Mouse (Mus musculus) midbrain, postnatal 0 days (tissue): Measurements from ENCODE around the gene Kalrn. TPM values are rescaled to one million over a fixed set of nuclear protein-coding genes. Genes with fewer than 3 reads are reported as not detected.

ENCODE experiments used
- ATAC-seq: fragments of 200-750 bp; cut with Nextera tagmentation; 2 replicates; pipeline ENCODE4 v1.8.0; 2017; ENCODE audit warnings: moderate number of reproducible peaks, mild to moderate bottlenecking, moderate TSS enrichment, moderate library complexity; ENCODE audit not compliant: low FRiP score
- DNase-seq: peaks from one replicate; pipeline ENCODE4 v3.0.0-alpha.2; 2015; ENCODE audit warnings: low spot score
- H3K27ac ChIP-seq: fragments of 300-500 bp; sonication (generic); 2 replicates; pipeline ENCODE4 v1.5.1; 2014; ENCODE audit warnings: low read depth, mild to moderate bottlenecking, low read length, mixed read lengths
- H3K27me3 ChIP-seq: fragments of 300-500 bp; sonication (generic); 2 replicates; pipeline ENCODE4 v1.6.1; 2014; ENCODE audit warnings: low read length, control low read depth, mixed read lengths; ENCODE audit not compliant: insufficient read depth
- H3K36me3 ChIP-seq: fragments of 300-500 bp; sonication (generic); 2 replicates; pipeline ENCODE4 v1.6.1; 2014; ENCODE audit warnings: low read length, control low read depth, mixed read lengths; ENCODE audit not compliant: insufficient read depth
- H3K4me1 ChIP-seq: fragments of 300-500 bp; sonication (generic); 2 replicates; pipeline ENCODE4 v1.6.1; 2014; ENCODE audit warnings: mild to moderate bottlenecking, control low read depth, antibody characterized with exemption, low read length, mixed read lengths; ENCODE audit not compliant: insufficient read depth
- H3K4me2 ChIP-seq: fragments of 300-500 bp; sonication (generic); 2 replicates; pipeline ENCODE4 v1.6.1; 2014; ENCODE audit warnings: low read depth, mild to moderate bottlenecking, low read length, mixed read lengths; ENCODE audit not compliant: poor library complexity, severe bottlenecking
- H3K4me3 ChIP-seq: fragments of 300-500 bp; sonication (generic); 2 replicates; pipeline ENCODE4 v1.5.1; 2014; ENCODE audit warnings: low read depth, mild to moderate bottlenecking, low read length, moderate library complexity
- H3K9ac ChIP-seq: fragments of 300-500 bp; sonication (generic); replicated peaks from 2 replicates; pipeline ENCODE4 v1.6.1; 2014; ENCODE audit warnings: mild to moderate bottlenecking, low read length, moderate library complexity, mixed read lengths; ENCODE audit not compliant: poor library complexity, severe bottlenecking
- H3K9me3 ChIP-seq: fragments of 300-500 bp; sonication (generic); 2 replicates; pipeline ENCODE4 v1.6.1; 2016; ENCODE audit warnings: low read length, control low read depth
- CTCF ChIP-seq: IDR thresholded peaks from 2 replicates; pipeline ENCODE4 v1.5.1; 2016; ENCODE audit warnings: antibody characterized with exemption, mild to moderate bottlenecking
- WGBS: fragments of 180-500 bp; shearing (Covaris S2); extraction: QIAGEN DNeasy Blood & Tissue Kit; methylation state at CpG from one replicate; pipeline ENCODE4 v1.1.7; 2014; 5-methylcytosine and 5-hydroxymethylcytosine counted together
- polyA plus RNA-seq: library from polyadenylated mRNA; unstranded; fragments of >200 nt; fragmentation: Nextera tagmentation; extraction: Ambion mirVana; gene quantifications from 2 replicates; pipeline ENCODE4 v1.2.1, GENCODE M21; 2015
- total RNA-seq: library from RNA; depleted of rRNA; stranded (reverse); fragments of >200 nt; gene quantifications from 2 replicates; pipeline ENCODE4 v1.2.3, GENCODE M21; 2014

Kalrn gene
- total and polyA plus RNA-seq, 2 experiments from 2014 or later = 23.6 to 128 TPM

DNA sequence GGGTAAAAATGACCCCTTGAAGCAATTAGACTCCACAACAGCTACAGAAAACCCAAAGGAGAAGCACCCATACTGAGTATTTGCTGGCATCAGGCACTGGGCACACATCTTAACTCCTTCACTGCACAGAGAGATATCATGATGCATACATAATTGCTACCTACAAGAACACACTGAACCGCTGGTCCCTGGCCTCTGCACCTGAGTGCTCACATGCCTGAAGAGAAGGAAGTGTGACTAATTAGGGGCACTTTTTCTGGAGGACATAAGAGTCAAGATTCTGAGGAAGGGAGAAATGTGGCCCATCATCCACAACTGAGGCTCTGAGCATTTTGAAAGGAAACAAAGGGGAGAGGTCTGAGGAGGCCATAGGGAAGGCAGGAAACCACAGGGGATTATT is 65.2 kb downstream of the Kalrn start:
- no peak overlapping the region for H3K4me2 ChIP-seq
- 79% methylated on average over 1 of the region's 1 CpGs for WGBS
- ATAC-seq = no peak

DNA sequence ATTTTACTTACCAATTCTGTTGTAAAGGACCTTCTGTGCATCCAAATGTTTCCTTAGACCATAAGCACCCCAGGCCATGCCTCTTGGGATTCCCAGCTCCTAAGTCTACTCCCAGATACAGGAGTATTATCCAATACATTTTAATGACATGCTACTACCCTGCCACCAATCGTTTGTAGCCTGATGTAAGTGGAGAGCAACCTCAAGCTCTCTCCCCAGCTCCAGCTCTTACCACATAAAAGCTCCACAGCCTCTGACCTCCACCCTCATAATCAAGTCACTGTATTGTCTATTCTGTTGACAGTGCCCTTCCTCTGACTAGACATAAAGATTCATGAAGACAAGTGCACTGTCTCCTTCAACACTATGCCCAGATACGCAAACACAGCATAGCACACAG is 67.3 kb downstream of the Kalrn start:
- no peak overlapping the region for H3K9ac ChIP-seq
- H3K4me3 ChIP-seq = no peak overlapping the region
- DNase-seq = no peak
- H3K36me3 ChIP-seq = no peaks in the 10 kb centered on the region
- no peak overlapping the region for H3K4me2 ChIP-seq
- H3K27ac ChIP-seq = no peak overlapping the region
- 85% methylated on average over 2 of the region's 2 CpGs for WGBS
- no peaks in the 10 kb centered on the region for H3K4me1 ChIP-seq
- TF ChIP-seq CTCF = no peak
- ATAC-seq = no peak
- H3K9me3 ChIP-seq = no peaks in the 10 kb centered on the region
- H3K27me3 ChIP-seq = no peaks in the 10 kb centered on the region

More for the DNA sequence above, 65.2 kb downstream of the Kalrn start:
- H3K36me3 ChIP-seq = no peaks in the 10 kb centered on the region
- no peak overlapping the region for H3K27ac ChIP-seq
- H3K9me3 ChIP-seq = no peaks in the 10 kb centered on the region
- peaks cover 5% of the 10 kb centered on the region; the same call in 1 of the 2 replicates for H3K4me1 ChIP-seq
- no peak for DNase-seq
- no peak overlapping the region for H3K9ac ChIP-seq
- TF ChIP-seq CTCF = no peak
- H3K27me3 ChIP-seq = no peaks in the 10 kb centered on the region
- H3K4me3 ChIP-seq = no peak overlapping the region

DNA sequence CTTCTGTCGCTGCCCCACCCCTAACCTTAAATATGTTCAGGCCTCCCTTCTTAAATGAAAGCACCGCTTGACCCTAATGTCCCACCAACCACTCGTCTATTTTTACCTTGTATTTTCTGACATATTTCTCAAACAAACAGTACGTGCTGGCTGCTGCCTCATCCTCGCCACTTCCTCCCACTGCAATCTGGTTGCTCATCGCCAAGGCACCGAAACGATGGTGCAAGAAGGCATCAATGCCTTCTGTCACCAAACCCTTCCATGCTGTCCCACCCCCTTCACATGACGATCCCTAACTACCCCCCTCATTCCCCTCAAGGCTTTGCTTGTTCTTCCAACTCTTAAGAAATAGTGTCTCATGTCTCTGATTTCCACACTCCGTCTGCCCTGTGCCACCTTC is 69.1 kb downstream of the Kalrn start:
- WGBS = 86% methylated on average over 10 of the region's 10 CpGs
- no peak overlapping the region for H3K27ac ChIP-seq
- ATAC-seq (no peak), DNase-seq (no peak)
- H3K4me3 ChIP-seq = no peak overlapping the region
- no peaks in the 10 kb centered on the region for H3K9me3 ChIP-seq
- no peaks in the 10 kb centered on the region for H3K4me1 ChIP-seq
- no peak overlapping the region for H3K4me2 ChIP-seq
- TF ChIP-seq CTCF = no peak
- no peaks in the 10 kb centered on the region for H3K36me3 ChIP-seq
- H3K9ac ChIP-seq = no peak overlapping the region
- no peaks in the 10 kb centered on the region for H3K27me3 ChIP-seq

DNA sequence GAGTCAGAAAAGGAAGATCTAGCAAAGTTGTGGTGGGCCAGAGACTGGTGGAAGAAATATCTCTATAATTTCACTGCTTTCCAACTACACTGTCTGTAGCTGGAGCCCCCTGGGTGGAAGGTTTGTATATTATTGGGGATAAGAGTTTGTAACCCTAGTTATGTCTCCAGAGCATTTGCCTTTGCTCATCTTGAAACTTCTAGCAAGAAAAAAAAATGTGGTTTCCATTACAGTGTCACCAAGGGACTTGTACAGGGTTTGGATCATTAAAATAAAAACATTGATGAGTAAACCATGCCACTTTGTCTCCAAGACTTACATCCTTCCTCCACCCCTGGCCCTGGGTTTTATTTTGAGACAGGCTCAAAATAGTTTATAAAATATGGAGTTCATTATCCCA is 71.2 kb downstream of the Kalrn start:
- Histone ChIP-seq H3K36me3 (no peaks in the 10 kb centered on the region), H3K27ac (no peak overlapping the region), H3K9me3 (no peaks in the 10 kb centered on the region), H3K4me2 (no peak overlapping the region), H3K4me3 (no peak overlapping the region), H3K9ac (no peak overlapping the region), H3K4me1 (no peaks in the 10 kb centered on the region), H3K27me3 (no peaks in the 10 kb centered on the region)
- ATAC-seq = no peak
- no peak for TF ChIP-seq CTCF
- no peak for DNase-seq

DNA sequence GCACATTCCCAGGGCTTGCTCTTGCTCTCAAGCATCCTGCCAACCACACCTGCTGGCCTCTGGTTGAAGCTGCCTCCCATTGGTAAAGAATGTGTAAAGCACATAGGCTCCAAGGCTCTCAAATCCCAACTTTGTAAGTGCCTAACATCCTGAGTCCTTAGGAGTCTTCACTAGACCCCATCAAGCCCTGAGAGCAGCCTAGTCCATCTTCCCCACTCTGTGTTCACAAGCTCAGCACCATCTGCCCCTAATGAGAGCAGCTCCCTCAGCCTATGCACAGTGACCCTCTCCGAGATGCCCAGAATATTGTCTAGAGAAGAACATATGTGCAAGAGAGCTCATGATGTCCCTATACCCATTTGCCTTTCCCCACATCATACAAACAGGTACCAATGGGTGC is 78.6 kb downstream of the Kalrn start:
- H3K4me3 ChIP-seq = no peak overlapping the region
- 82% methylated on average over 1 of the region's 1 CpGs for WGBS

DNA sequence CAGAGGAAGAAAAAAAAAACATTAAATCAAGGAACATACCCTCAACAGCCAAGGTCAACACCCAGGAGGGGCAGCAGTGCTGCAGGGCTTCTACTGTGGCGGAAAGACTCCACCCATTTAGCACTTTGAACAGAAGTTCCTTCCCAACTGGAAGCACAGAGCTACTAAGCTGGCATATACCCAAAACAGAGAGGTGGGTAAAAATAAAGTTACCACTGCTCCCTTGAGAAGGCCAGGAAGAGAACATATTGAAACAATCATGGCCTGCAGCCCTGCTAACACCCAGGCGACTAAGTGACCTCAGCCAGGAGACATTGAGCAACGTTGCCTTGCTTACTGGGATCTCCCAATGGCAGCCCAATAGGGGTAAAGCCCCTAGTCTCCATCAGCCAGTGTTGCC is 79.4 kb downstream of the Kalrn start:
- H3K27ac ChIP-seq = no peak overlapping the region
- H3K4me2 ChIP-seq = no peak overlapping the region
- no peaks in the 10 kb centered on the region for H3K9me3 ChIP-seq
- H3K4me3 ChIP-seq = no peak overlapping the region
- no peak for TF ChIP-seq CTCF
- ATAC-seq (no peak), DNase-seq (no peak)
- no peaks in the 10 kb centered on the region for H3K4me1 ChIP-seq
- no peak overlapping the region for H3K9ac ChIP-seq
- 82% methylated on average over 3 of the region's 3 CpGs for WGBS
- no peaks in the 10 kb centered on the region for H3K36me3 ChIP-seq
- H3K27me3 ChIP-seq = no peaks in the 10 kb centered on the region

More for the DNA sequence above, 78.6 kb downstream of the Kalrn start:
- Histone ChIP-seq H3K27me3 (no peaks in the 10 kb centered on the region), H3K36me3 (no peaks in the 10 kb centered on the region), H3K4me2 (no peak overlapping the region), H3K27ac (no peak overlapping the region), H3K9me3 (no peaks in the 10 kb centered on the region), H3K4me1 (no peaks in the 10 kb centered on the region), H3K9ac (no peak overlapping the region)
- DNase-seq = no peak
- no peak for TF ChIP-seq CTCF
- no peak for ATAC-seq
